Mouse (Mus musculus) mouse embryonic stem cell (cell line): Measurements from ENCODE around the gene Ssxb6.
"Not testable (repeated sequence)": the region's sequence is repeated elsewhere in the genome, so short reads cannot be mapped to it uniquely, and the experiment has no call there.

ENCODE experiments used
- in situ Hi-C, 2 experiments: fragments of 300-500 bp; cut with MboI; formaldehyde crosslinking; loops; 1 replicate in 1 of 2; 3 replicates in 1 of 2; pipeline ENCODE4 v1.14.3; 2019 to 2020; ENCODE audit warnings: low sequenced_read_pairs in 2 of 2, low pct_unique_long_range_greater_than_20kb in 1 of 2, mixed read lengths in 1 of 2; ENCODE audit not compliant: unreplicated experiment in 1 of 2

Gene Ssxb6

DNA sequence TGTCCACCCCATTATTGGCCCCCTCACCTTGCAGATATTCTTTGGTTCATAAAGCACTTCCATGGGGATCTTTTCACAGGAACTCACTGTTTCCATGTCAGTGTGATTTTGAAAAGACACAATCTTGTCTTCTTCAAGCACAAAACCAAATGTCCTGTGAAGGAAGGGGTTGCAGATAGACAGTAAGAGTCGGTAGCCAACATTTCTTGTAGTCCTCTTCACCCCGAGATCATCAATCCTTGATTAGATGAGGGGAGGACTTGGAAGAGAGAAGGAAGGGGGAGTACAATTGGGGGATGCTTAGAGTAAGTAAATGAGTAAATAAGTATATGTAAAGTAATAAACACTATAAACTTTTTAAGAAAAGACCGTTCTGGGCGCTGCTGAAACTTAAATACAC lies at the start of gene Ssxb6:
TSS of gene Ssxb6 (minus strand) at position 101 of the 400 bp plus-strand sequence.
- in situ Hi-C loops: not testable (repeated sequence)

DNA sequence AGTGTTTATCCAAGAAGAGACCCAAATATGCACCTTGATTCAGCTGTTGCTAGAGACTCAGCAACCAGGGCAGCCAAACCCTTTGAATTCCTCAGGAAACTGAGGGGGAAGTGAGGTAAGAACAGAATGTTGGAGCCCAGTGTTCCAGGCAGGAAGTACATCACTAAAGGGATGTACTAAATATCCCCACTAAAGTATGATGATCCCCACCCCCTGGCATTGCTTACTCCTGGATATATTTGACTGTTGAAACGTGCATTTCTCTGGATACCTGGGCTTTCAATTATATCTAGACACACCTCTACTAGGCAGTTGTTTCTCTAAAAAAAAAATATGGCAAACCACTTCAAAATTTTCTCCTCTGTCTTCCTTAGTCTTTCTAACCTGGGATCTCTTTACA lies 43.7 kb upstream of the Ssxb6 start, which contains the start of gene Ssxb3:
TSS of gene Ssxb3 (minus strand) at position 101 of the 400 bp plus-strand sequence.
- in situ Hi-C loops: not testable (repeated sequence)

DNA sequence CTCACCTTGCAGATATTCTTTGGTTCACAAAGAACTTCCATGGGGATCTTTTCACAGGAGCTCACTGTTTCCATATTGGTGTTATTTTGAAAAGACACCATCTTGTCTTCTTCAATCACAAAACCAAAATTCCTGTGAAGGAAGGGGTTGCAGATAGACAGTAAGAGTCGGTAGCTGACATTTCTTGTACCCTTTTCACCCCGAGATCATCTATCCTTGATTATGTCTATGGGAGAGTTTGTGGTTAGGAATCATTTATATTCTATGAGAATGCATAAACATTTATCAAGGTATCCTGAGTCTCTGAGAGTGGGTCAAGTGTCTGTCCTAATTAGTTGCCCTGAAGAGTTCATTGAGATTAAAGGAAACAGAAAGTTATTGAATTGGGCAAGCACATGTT lies 23.2 kb downstream of the Ssxb6 start, which contains the start of gene Gm14459:
TSS of gene Gm14459 (minus strand) at position 101 of the 400 bp plus-strand sequence.
- in situ Hi-C loops: no loop called here
